Mouse (Mus musculus): ENCODE measurements at regions not wholly inside any gene's neighbourhood (a gene's known extent, or its start where the extent isn't known, plus 50 kb on each side); places are given as distances from the start of the nearest gene placed in this dataset.

GRCm38 (mm10) chr4:127854776-127855409 lies 115.9 kb downstream of the CK137956 start:
- TF ChIP-seq CTCF (IDR thresholded peaks at IDR 0.05; ENCODE audit: low read depth) (no peak), EP300 (IDR thresholded peaks at IDR 0.05; ENCODE audit: low read depth) (no peak)
